35 mouse cellular contexts compared by ENCODE assay signal in genomic region chr16:88539841-88540487, GRCm38 (mm10). TPM values are rescaled to one million over a fixed set of nuclear protein-coding genes. Genes with fewer than 3 reads are reported as not detected.
DNase-seq lines count a peak whose midpoint lies in the region; ATAC-seq and TF ChIP-seq lines count a peak whose summit lies in the region.
"Had no signal": no experiment of that assay in that cellular context is flagged by ENCODE, and none has a peak within 500 bp of the region (broad histone marks: within the 10 kb centered on the region; RNA-seq: fewer than 3 reads in every experiment).

No protein-coding gene starts in this region.

- H3K36me3 ChIP-seq in kidney, embryonic 16.5 days (ENCODE audit: insufficient read depth, low read length), result no peaks in the 10 kb centered on the region
- H3K36me3 ChIP-seq in intestine, postnatal 0 days (ENCODE audit: control insufficient read depth, insufficient read depth), result no peaks in the 10 kb centered on the region
- H3K36me3 ChIP-seq in stomach, postnatal 0 days (ENCODE audit: control insufficient read depth, insufficient read depth, low read length), result no peaks in the 10 kb centered on the region
- no peaks in the 10 kb centered on the region for H3K36me3 ChIP-seq in hindbrain, embryonic 13.5 days
- H3K36me3 ChIP-seq: forebrain, embryonic 10.5 days; G1E; heart, embryonic 12.5 days; hindbrain, embryonic 10.5 days; limb, embryonic 12.5 days; liver, embryonic 13.5 days had no signal

- H3K9ac ChIP-seq in kidney, embryonic 16.5 days (replicated peaks; ENCODE audit: low read length), result no peak overlapping the region
- no peak overlapping the region for H3K9ac ChIP-seq in intestine, postnatal 0 days (ENCODE audit: low read depth, low read length)
- H3K9ac ChIP-seq in stomach, postnatal 0 days (ENCODE audit: low read length), result no peak overlapping the region
- no peak overlapping the region for H3K9ac ChIP-seq in hindbrain, embryonic 13.5 days
- H3K9ac ChIP-seq: forebrain, postnatal 0 days; heart, embryonic 12.5 days; limb, embryonic 12.5 days; liver, embryonic 13.5 days had no signal

- no peaks in the 10 kb centered on the region for H3K9me3 ChIP-seq in kidney, embryonic 16.5 days (ENCODE audit: low read length)
- H3K9me3 ChIP-seq in intestine, postnatal 0 days (ENCODE audit: control insufficient read depth), result no peaks in the 10 kb centered on the region
- H3K9me3 ChIP-seq in stomach, postnatal 0 days (ENCODE audit: control insufficient read depth, low read length), result no peaks in the 10 kb centered on the region
- no peaks in the 10 kb centered on the region for H3K9me3 ChIP-seq in hindbrain, embryonic 13.5 days
- H3K9me3 ChIP-seq: forebrain, embryonic 10.5 days; heart, embryonic 12.5 days; hindbrain, embryonic 10.5 days; limb, embryonic 12.5 days; liver, embryonic 13.5 days had no signal

- no peak overlapping the region for H3K27ac ChIP-seq in kidney, embryonic 16.5 days (ENCODE audit: low read length)
- H3K27ac ChIP-seq in intestine, postnatal 0 days (ENCODE audit: low read depth, low read length), result no peak overlapping the region
- H3K27ac ChIP-seq in stomach, postnatal 0 days (replicated peaks), result no peak overlapping the region
- no peak overlapping the region for H3K27ac ChIP-seq in hindbrain, embryonic 13.5 days
- H3K27ac ChIP-seq: forebrain, embryonic 10.5 days; hindbrain, embryonic 10.5 days; hindbrain, postnatal 0 days; layer of hippocampus, adult 2 months; limb, embryonic 12.5 days; liver, embryonic 13.5 days; macrophage had no signal

- WGBS in kidney, embryonic 16.5 days, result 55% methylated on average over 3 of the region's 3 CpGs
- WGBS in intestine, postnatal 0 days, result 41% methylated on average over 3 of the region's 3 CpGs
- WGBS in stomach, postnatal 0 days, result 44% methylated on average over 3 of the region's 3 CpGs
- 48% methylated on average over 3 of the region's 3 CpGs for WGBS in hindbrain, embryonic 13.5 days

- H3K4me3 ChIP-seq in kidney, embryonic 16.5 days (ENCODE audit: low read length), result no peak overlapping the region
- H3K4me3 ChIP-seq in intestine, postnatal 0 days (ENCODE audit: low read depth, low read length), result no peak overlapping the region
- H3K4me3 ChIP-seq in stomach, postnatal 0 days (ENCODE audit: low read depth, low read length), result no peak overlapping the region
- no peak overlapping the region for H3K4me3 ChIP-seq in hindbrain, embryonic 13.5 days
- H3K4me3 ChIP-seq: forebrain, embryonic 10.5 days; heart, embryonic 12.5 days; hindbrain, embryonic 10.5 days; layer of hippocampus, adult 2 months; limb, embryonic 12.5 days; liver, embryonic 13.5 days had no signal

- DNase-seq in kidney, postnatal 10 days, result no peak
- peak; percentile 28 for DNase-seq in lung, postnatal 25 days (ENCODE audit: low spot score)
- DNase-seq in lung, postnatal 4 days, result no peak
- peak; percentile 27 for DNase-seq in stomach, postnatal 0 days (ENCODE audit: low spot score)
- DNase-seq in left cerebral cortex, postnatal 25 days (ENCODE audit: low spot score in 2 of 2), result no peak
- DNase-seq: adrenal gland, adult 2 months; B cell, adult 2 months; cerebellum, adult 18-20 months; cerebellum, postnatal 14 days; forebrain, postnatal 0 days; gastrocnemius, postnatal 14 days; heart, adult 18-20 months; heart, postnatal 10 days; liver, embryonic 13.5 days; right cerebral cortex, postnatal 4 days had no signal

- intact Hi-C loops in left cerebral cortex, postnatal 25 days (cut with DNase I), result loop anchor here (5.0 kb wide), 1 partner anchor 168 kb away; no protein-coding TSS in a partner anchor

- no peaks in the 10 kb centered on the region for H3K4me1 ChIP-seq in kidney, embryonic 16.5 days (ENCODE audit: insufficient read depth, low read length)
- no peaks in the 10 kb centered on the region for H3K4me1 ChIP-seq in intestine, postnatal 0 days (replicated peaks; ENCODE audit: control insufficient read depth, insufficient read depth, low read length)
- no peaks in the 10 kb centered on the region for H3K4me1 ChIP-seq in stomach, postnatal 0 days (replicated peaks; ENCODE audit: control insufficient read depth, insufficient read depth)
- H3K4me1 ChIP-seq in hindbrain, embryonic 13.5 days (replicated peaks), result no peaks in the 10 kb centered on the region
- H3K4me1 ChIP-seq: forebrain, embryonic 10.5 days; heart, embryonic 12.5 days; hindbrain, embryonic 10.5 days; limb, embryonic 12.5 days; liver, embryonic 13.5 days had no signal

- peak; percentile 77; the same call in 1 of the 2 replicates for ATAC-seq in kidney, embryonic 16.5 days (ENCODE audit: low FRiP score, low TSS enrichment)
- peak; percentile 91 for ATAC-seq in intestine, postnatal 0 days
- peak; percentile 87 for ATAC-seq in stomach, postnatal 0 days (ENCODE audit: low FRiP score, low TSS enrichment)
- no peak for ATAC-seq in hindbrain, embryonic 13.5 days (ENCODE audit: low FRiP score)
- ATAC-seq: forebrain, postnatal 0 days; hindbrain, postnatal 0 days had no signal

- H3K4me2 ChIP-seq in kidney, embryonic 16.5 days (replicated peaks; ENCODE audit: low read depth, low read length), result no peak overlapping the region
- no peak overlapping the region for H3K4me2 ChIP-seq in intestine, postnatal 0 days (replicated peaks; ENCODE audit: low read depth)
- no peak overlapping the region for H3K4me2 ChIP-seq in stomach, postnatal 0 days (replicated peaks; ENCODE audit: low read depth)
- H3K4me2 ChIP-seq in hindbrain, embryonic 13.5 days, result no peak overlapping the region
- H3K4me2 ChIP-seq: heart, embryonic 12.5 days; limb, embryonic 12.5 days; liver, embryonic 13.5 days; midbrain, embryonic 11.5 days had no signal

- no peak for TF ChIP-seq EP300 in stomach, postnatal 0 days (optimal IDR thresholded peaks at IDR 0.05)

- no peak for TF ChIP-seq CTCF in intestine, postnatal 0 days (IDR thresholded peaks at IDR 0.05; ENCODE audit: low read depth)
- no peak for TF ChIP-seq CTCF in stomach, postnatal 0 days (IDR thresholded peaks at IDR 0.05; ENCODE audit: low read depth)

- no peaks in the 10 kb centered on the region for H3K27me3 ChIP-seq in kidney, embryonic 16.5 days (ENCODE audit: insufficient read depth, low read length)
- no peaks in the 10 kb centered on the region for H3K27me3 ChIP-seq in intestine, postnatal 0 days (replicated peaks; ENCODE audit: control insufficient read depth, insufficient read depth, low read length)
- H3K27me3 ChIP-seq in stomach, postnatal 0 days (ENCODE audit: control insufficient read depth, insufficient read depth, low read length), result no peaks in the 10 kb centered on the region
- no peaks in the 10 kb centered on the region for H3K27me3 ChIP-seq in hindbrain, embryonic 13.5 days
- H3K27me3 ChIP-seq: CH12.LX; heart, embryonic 12.5 days; limb, embryonic 12.5 days; liver, embryonic 13.5 days had no signal

RNA-seq across cellular contexts. Expression of gene Cldn8, which starts 23.0 kb away (rescaled TPM):
- polyA plus RNA-seq in kidney, embryonic 16.5 days (2015; fragmentation: Nextera tagmentation; extraction: Ambion mirVana), result 140 and 143 TPM in 2 replicates
- 48.9 and 56.8 TPM in 2 replicates for polyA plus RNA-seq in intestine, postnatal 0 days (2015; fragmentation: Nextera tagmentation; extraction: Ambion mirVana)
- polyA plus RNA-seq in stomach, postnatal 0 days (2015; fragmentation: Nextera tagmentation; extraction: Ambion mirVana), result 1.5 and 2.2 TPM in 2 replicates
- total RNA-seq in left cerebral cortex, postnatal 25 days (2021), result not detected
- polyA plus RNA-seq in hindbrain, embryonic 13.5 days (2015; fragmentation: Nextera tagmentation; extraction: Ambion mirVana), result 0.10 TPM in 1 of 2 replicates, not detected in the other
- total RNA-seq: adrenal gland, adult 2 months; CH12.LX; forebrain, postnatal 0 days; G1E; gastrocnemius, postnatal 14 days; heart, adult 18-20 months; heart, postnatal 10 days; hindbrain, postnatal 0 days; layer of hippocampus, adult 2 months; layer of hippocampus, postnatal 25 days; left cerebral cortex, postnatal 10 days; midbrain, postnatal 0 days had no signal
- polyA plus RNA-seq: adrenal gland, adult 2 months; forebrain, postnatal 0 days; G1E; hindbrain, postnatal 0 days; liver, embryonic 13.5 days; macrophage; midbrain, postnatal 0 days; neural tube, embryonic 14.5 days had no signal

RNA-seq across cellular contexts. Expression of gene Cldn17, which starts 33.2 kb away (rescaled TPM):
- not detected in 2 replicates for polyA plus RNA-seq in kidney, embryonic 16.5 days (2015; fragmentation: Nextera tagmentation; extraction: Ambion mirVana)
- polyA plus RNA-seq in intestine, postnatal 0 days (2015; fragmentation: Nextera tagmentation; extraction: Ambion mirVana), result not detected in 2 replicates
- polyA plus RNA-seq in stomach, postnatal 0 days (2015; fragmentation: Nextera tagmentation; extraction: Ambion mirVana), result 16.5 and 18.0 TPM in 2 replicates
- total RNA-seq in left cerebral cortex, postnatal 25 days (2021), result not detected
- polyA plus RNA-seq in hindbrain, embryonic 13.5 days (2015; fragmentation: Nextera tagmentation; extraction: Ambion mirVana), result not detected in 2 replicates
- total RNA-seq: adrenal gland, adult 2 months; adrenal gland, postnatal 4 days; CH12.LX; forebrain, postnatal 0 days; gastrocnemius, postnatal 14 days; heart, adult 18-20 months; heart, postnatal 10 days; hindbrain, postnatal 0 days; layer of hippocampus, adult 2 months; layer of hippocampus, postnatal 25 days; left cerebral cortex, postnatal 10 days; midbrain, postnatal 0 days had no signal
- polyA plus RNA-seq: adrenal gland, adult 2 months; embryonic facial prominence, embryonic 11.5 days; forebrain, embryonic 10.5 days; forebrain, postnatal 0 days; G1E; heart, embryonic 12.5 days; hindbrain, embryonic 10.5 days; hindbrain, postnatal 0 days; limb, embryonic 12.5 days; liver, embryonic 13.5 days; macrophage; midbrain, embryonic 11.5 days; midbrain, postnatal 0 days; neural tube, embryonic 14.5 days; thymus, postnatal 0 days had no signal

Comparison
In these comparisons a context has a peak if more than half of its experiments do, and no peak if none do; other contexts are left out.
1. DNase-seq: peak in lung, postnatal 25 days (single experiment) and stomach, postnatal 0 days (single experiment); none in kidney, postnatal 10 days (single experiment), lung, postnatal 4 days (0 of 2) and left cerebral cortex, postnatal 25 days (0 of 2).
2. RNA of gene Cldn8, which starts 23.0 kb away (polyA plus RNA-seq): 140 to 143 TPM in kidney, embryonic 16.5 days and 48.9 to 56.8 TPM in intestine, postnatal 0 days; 1.5 to 2.2 TPM in stomach, postnatal 0 days and 0.10 TPM in hindbrain, embryonic 13.5 days; every median in the first group is over 10 times any median in the second.
3. RNA of gene Cldn17, which starts 33.2 kb away (polyA plus RNA-seq): 16.5 to 18.0 TPM in stomach, postnatal 0 days; not detected in kidney, embryonic 16.5 days, not detected in intestine, postnatal 0 days and not detected in hindbrain, embryonic 13.5 days; every median in the first group is over 10 times any median in the second.